Mouse (Mus musculus): ENCODE measurements around the gene Tmtc1. TPM values are rescaled to one million over a fixed set of nuclear protein-coding genes. Genes with fewer than 3 reads are reported as not detected.

Gene Tmtc1
- polyA plus RNA-seq, 1 experiment from 2014 or later, result 1.8 TPM

DNA sequence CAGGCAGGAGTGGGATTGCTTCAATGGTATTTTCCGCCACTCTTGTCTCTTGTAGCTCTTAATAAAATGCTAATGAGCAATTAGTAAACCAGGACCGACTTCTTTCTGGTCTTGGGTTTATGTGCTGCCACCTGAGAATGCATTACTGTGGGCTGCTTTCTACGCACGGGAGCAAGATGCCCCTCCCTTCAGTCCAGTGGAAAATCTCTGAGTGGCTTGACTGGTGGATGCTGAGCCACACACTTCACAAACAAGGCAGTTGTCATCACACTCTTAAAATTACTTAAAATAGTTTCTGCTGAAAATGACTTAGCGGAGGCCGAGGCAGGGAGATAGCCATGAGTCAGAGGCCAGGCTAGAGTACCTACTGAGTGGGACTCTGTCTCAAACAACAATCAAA is 116.1 kb downstream of the Tmtc1 start:
- Histone ChIP-seq H3K36me3 (ENCODE audit: control insufficient read depth, insufficient read depth, low read length) (no peaks in the 10 kb centered on the region), H3K4me2 (ENCODE audit: low read depth, low read length) (no peak overlapping the region), H3K4me3 (ENCODE audit: low read length) (no peak overlapping the region), H3K4me1 (replicated peaks; ENCODE audit: control insufficient read depth, insufficient read depth, low read length) (no peaks in the 10 kb centered on the region), H3K9me3 (ENCODE audit: control insufficient read depth, low read length) (no peaks in the 10 kb centered on the region), H3K27ac (ENCODE audit: low read length) (no peak overlapping the region), H3K9ac (ENCODE audit: low read length) (no peak overlapping the region), H3K27me3 (ENCODE audit: control insufficient read depth, insufficient read depth, low read depth, low read length) (no peaks in the 10 kb centered on the region)
- no peak for ATAC-seq (ENCODE audit: low read depth)
- 72% methylated on average over 6 of the region's 6 CpGs for WGBS

- H3K9me3 ChIP-seq (ENCODE audit: control insufficient read depth, low read length), result no peaks in the 10 kb centered on the region
- H3K4me3 ChIP-seq (ENCODE audit: low read length), result no peak overlapping the region
- peak; percentile 83 for ATAC-seq (ENCODE audit: low read depth)
- no peaks in the 10 kb centered on the region for H3K36me3 ChIP-seq (ENCODE audit: control insufficient read depth, insufficient read depth, low read length)
- H3K4me1 ChIP-seq (replicated peaks; ENCODE audit: control insufficient read depth, insufficient read depth, low read length), result no peaks in the 10 kb centered on the region
- no peaks in the 10 kb centered on the region for H3K27me3 ChIP-seq (ENCODE audit: control insufficient read depth, insufficient read depth, low read depth, low read length)
- no peak overlapping the region for H3K9ac ChIP-seq (ENCODE audit: low read length)
- H3K4me2 ChIP-seq (ENCODE audit: low read depth, low read length), result no peak overlapping the region
- H3K27ac ChIP-seq (ENCODE audit: low read length), result no peak overlapping the region
Observed at GRCm38 (mm10) chr6:148318736-148319135, 125.5 kb downstream of the Tmtc1 start.

- Histone ChIP-seq H3K27ac (ENCODE audit: low read length) (no peak overlapping the region), H3K4me3 (ENCODE audit: low read length) (no peak overlapping the region), H3K36me3 (ENCODE audit: control insufficient read depth, insufficient read depth, low read length) (no peaks in the 10 kb centered on the region), H3K4me1 (replicated peaks; ENCODE audit: control insufficient read depth, insufficient read depth, low read length) (no peaks in the 10 kb centered on the region), H3K9me3 (ENCODE audit: control insufficient read depth, low read length) (no peaks in the 10 kb centered on the region), H3K9ac (ENCODE audit: low read length) (no peak overlapping the region), H3K4me2 (ENCODE audit: low read depth, low read length) (no peak overlapping the region), H3K27me3 (ENCODE audit: control insufficient read depth, insufficient read depth, low read depth, low read length) (no peaks in the 10 kb centered on the region)
- ATAC-seq (ENCODE audit: low read depth), result no peak
- 74% methylated on average over 5 of the region's 5 CpGs for WGBS
Observed at GRCm38 (mm10) chr6:148315571-148316080, 128.6 kb downstream of the Tmtc1 start.

DNA sequence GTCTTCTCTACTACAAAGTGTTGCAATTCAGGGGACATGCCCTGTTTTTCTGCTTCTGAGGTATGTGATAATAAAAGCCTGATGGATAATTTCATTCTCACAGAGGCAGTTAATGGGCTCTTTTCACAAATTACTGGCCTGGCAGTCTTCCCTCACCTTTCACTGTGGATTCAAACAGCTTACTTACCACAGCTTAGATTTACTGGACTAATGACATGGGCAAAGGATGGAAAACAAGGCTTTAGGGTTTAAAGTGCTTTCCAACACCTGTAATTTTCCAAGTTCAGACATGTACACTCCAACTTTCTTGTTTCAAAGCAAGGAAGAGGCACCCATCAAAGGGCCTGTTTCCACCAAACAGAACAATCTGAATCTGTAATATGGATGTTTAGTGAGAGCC is 129.1 kb downstream of the Tmtc1 start:
- H3K4me1 ChIP-seq (replicated peaks; ENCODE audit: control insufficient read depth, insufficient read depth, low read length), result no peaks in the 10 kb centered on the region
- no peak overlapping the region for H3K4me2 ChIP-seq (ENCODE audit: low read depth, low read length)
- H3K36me3 ChIP-seq (ENCODE audit: control insufficient read depth, insufficient read depth, low read length), result no peaks in the 10 kb centered on the region
- no peak overlapping the region for H3K4me3 ChIP-seq (ENCODE audit: low read length)
- ATAC-seq (ENCODE audit: low read depth), result no peak
- no peaks in the 10 kb centered on the region for H3K27me3 ChIP-seq (ENCODE audit: control insufficient read depth, insufficient read depth, low read depth, low read length)
- H3K27ac ChIP-seq (ENCODE audit: low read length), result no peak overlapping the region
- no peaks in the 10 kb centered on the region for H3K9me3 ChIP-seq (ENCODE audit: control insufficient read depth, low read length)
- H3K9ac ChIP-seq (ENCODE audit: low read length), result no peak overlapping the region

DNA sequence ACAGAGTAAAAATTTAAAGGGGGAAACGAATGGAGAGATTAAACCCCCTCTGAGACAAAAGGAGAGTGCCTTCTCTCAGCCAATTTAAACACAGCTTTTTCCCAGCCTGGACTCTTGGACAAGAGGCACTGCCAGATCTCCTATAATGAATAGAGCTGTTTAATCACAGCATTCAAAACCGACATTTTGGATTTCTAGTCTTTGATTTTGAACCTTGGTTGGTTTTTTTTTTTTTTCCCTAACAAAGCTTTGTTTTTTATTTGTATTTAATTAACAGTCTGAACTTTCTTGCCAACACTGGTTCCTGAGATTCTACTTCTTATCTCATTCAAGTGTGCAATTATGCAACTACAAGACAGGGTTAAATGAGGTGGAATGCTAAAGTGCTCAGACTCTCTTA is 133.2 kb downstream of the Tmtc1 start:
- ATAC-seq (ENCODE audit: low read depth), result no peak
- no peaks in the 10 kb centered on the region for H3K9me3 ChIP-seq (ENCODE audit: control insufficient read depth, low read length)
- H3K4me2 ChIP-seq (ENCODE audit: low read depth, low read length), result no peak overlapping the region
- no peak overlapping the region for H3K4me3 ChIP-seq (ENCODE audit: low read length)
- H3K9ac ChIP-seq (ENCODE audit: low read length), result no peak overlapping the region
- H3K4me1 ChIP-seq (replicated peaks; ENCODE audit: control insufficient read depth, insufficient read depth, low read length), result no peaks in the 10 kb centered on the region
- no peak overlapping the region for H3K27ac ChIP-seq (ENCODE audit: low read length)
- H3K36me3 ChIP-seq (ENCODE audit: control insufficient read depth, insufficient read depth, low read length), result no peaks in the 10 kb centered on the region
- 19% methylated on average over 2 of the region's 2 CpGs for WGBS
- H3K27me3 ChIP-seq (ENCODE audit: control insufficient read depth, insufficient read depth, low read depth, low read length), result no peaks in the 10 kb centered on the region

GRCm38 (mm10) chr6:148305821-148306220 is 138.4 kb downstream of the Tmtc1 start:
- Histone ChIP-seq H3K9ac (ENCODE audit: low read length) (no peak overlapping the region), H3K27me3 (ENCODE audit: control insufficient read depth, insufficient read depth, low read depth, low read length) (no peaks in the 10 kb centered on the region), H3K9me3 (ENCODE audit: control insufficient read depth, low read length) (no peaks in the 10 kb centered on the region), H3K36me3 (ENCODE audit: control insufficient read depth, insufficient read depth, low read length) (no peaks in the 10 kb centered on the region), H3K27ac (ENCODE audit: low read length) (no peak overlapping the region), H3K4me2 (ENCODE audit: low read depth, low read length) (no peak overlapping the region), H3K4me1 (replicated peaks; ENCODE audit: control insufficient read depth, insufficient read depth, low read length) (no peaks in the 10 kb centered on the region), H3K4me3 (ENCODE audit: low read length) (no peak overlapping the region)
- WGBS, result 95% methylated on average over 5 of the region's 5 CpGs
- no peak for ATAC-seq (ENCODE audit: low read depth)

GRCm38 (mm10) chr6:148305191-148305590 is 139.0 kb downstream of the Tmtc1 start:
- H3K4me1 ChIP-seq (replicated peaks; ENCODE audit: control insufficient read depth, insufficient read depth, low read length), result no peaks in the 10 kb centered on the region
- H3K9ac ChIP-seq (ENCODE audit: low read length), result no peak overlapping the region
- H3K9me3 ChIP-seq (ENCODE audit: control insufficient read depth, low read length), result no peaks in the 10 kb centered on the region
- no peaks in the 10 kb centered on the region for H3K36me3 ChIP-seq (ENCODE audit: control insufficient read depth, insufficient read depth, low read length)
- no peak for ATAC-seq (ENCODE audit: low read depth)
- H3K4me3 ChIP-seq (ENCODE audit: low read length), result no peak overlapping the region
- H3K27ac ChIP-seq (ENCODE audit: low read length), result no peak overlapping the region
- 70% methylated on average over 3 of the region's 3 CpGs for WGBS
- no peaks in the 10 kb centered on the region for H3K27me3 ChIP-seq (ENCODE audit: control insufficient read depth, insufficient read depth, low read depth, low read length)
- no peak overlapping the region for H3K4me2 ChIP-seq (ENCODE audit: low read depth, low read length)

DNA sequence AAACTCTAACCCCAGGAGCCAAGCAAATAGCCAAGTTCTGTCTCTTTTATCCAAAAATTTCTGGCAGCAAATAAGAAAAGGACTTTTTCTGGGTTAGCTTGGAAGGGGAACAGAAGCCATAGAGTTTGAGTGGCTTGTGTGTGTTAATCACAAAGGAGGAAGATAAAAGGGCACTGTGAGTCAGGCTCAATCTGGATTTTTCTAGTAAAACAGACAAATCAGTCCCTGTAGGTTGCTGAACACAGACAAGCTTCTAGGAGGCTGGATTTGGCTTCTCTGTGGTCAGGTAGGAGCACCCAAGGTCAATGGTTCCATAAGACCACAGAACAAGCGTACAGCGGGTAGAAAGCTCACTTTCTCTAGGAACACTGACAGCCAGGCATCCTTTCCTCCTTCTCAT is 141.9 kb downstream of the Tmtc1 start:
- Histone ChIP-seq H3K27ac (ENCODE audit: low read length) (no peak overlapping the region), H3K9ac (ENCODE audit: low read length) (no peak overlapping the region), H3K4me3 (ENCODE audit: low read length) (no peak overlapping the region), H3K9me3 (ENCODE audit: control insufficient read depth, low read length) (no peaks in the 10 kb centered on the region), H3K4me1 (replicated peaks; ENCODE audit: control insufficient read depth, insufficient read depth, low read length) (no peaks in the 10 kb centered on the region), H3K4me2 (ENCODE audit: low read depth, low read length) (no peak overlapping the region), H3K36me3 (ENCODE audit: control insufficient read depth, insufficient read depth, low read length) (no peaks in the 10 kb centered on the region), H3K27me3 (ENCODE audit: control insufficient read depth, insufficient read depth, low read depth, low read length) (no peaks in the 10 kb centered on the region)
- no peak for ATAC-seq (ENCODE audit: low read depth)
- WGBS, result 78% methylated on average over 2 of the region's 2 CpGs

GRCm38 (mm10) chr6:148297086-148297485 is 147.1 kb downstream of the Tmtc1 start:
- no peak overlapping the region for H3K4me2 ChIP-seq (ENCODE audit: low read depth, low read length)
- H3K4me3 ChIP-seq (ENCODE audit: low read length), result no peak overlapping the region
- H3K9ac ChIP-seq (ENCODE audit: low read length), result no peak overlapping the region
- WGBS, result 43% methylated on average over 4 of the region's 4 CpGs
- no peaks in the 10 kb centered on the region for H3K36me3 ChIP-seq (ENCODE audit: control insufficient read depth, insufficient read depth, low read length)
- no peak for ATAC-seq (ENCODE audit: low read depth)
- no peak overlapping the region for H3K27ac ChIP-seq (ENCODE audit: low read length)
- no peaks in the 10 kb centered on the region for H3K4me1 ChIP-seq (replicated peaks; ENCODE audit: control insufficient read depth, insufficient read depth, low read length)
- no peaks in the 10 kb centered on the region for H3K9me3 ChIP-seq (ENCODE audit: control insufficient read depth, low read length)
- H3K27me3 ChIP-seq (ENCODE audit: control insufficient read depth, insufficient read depth, low read depth, low read length), result no peaks in the 10 kb centered on the region

DNA sequence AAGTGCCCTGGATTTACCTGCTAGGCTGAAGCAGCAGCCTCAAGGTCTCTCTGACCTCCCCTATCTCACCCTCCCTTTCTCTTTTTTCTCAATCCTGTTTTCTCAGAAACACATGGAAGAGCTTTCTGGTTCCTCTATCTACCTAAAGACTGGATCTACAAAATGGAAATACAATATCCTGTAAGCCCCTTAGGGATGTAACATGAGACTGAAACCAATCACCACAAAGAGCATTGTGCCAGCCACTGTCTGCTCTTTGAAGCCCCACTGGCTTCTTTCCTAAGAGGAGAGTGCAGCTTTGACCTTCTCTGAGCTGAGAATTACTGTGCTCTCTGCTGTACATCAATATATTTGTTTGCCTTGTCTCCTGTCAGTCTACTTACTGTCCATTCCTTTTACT is 147.8 kb downstream of the Tmtc1 start:
- Histone ChIP-seq H3K4me3 (ENCODE audit: low read length) (no peak overlapping the region), H3K9ac (ENCODE audit: low read length) (no peak overlapping the region), H3K4me2 (ENCODE audit: low read depth, low read length) (no peak overlapping the region), H3K36me3 (ENCODE audit: control insufficient read depth, insufficient read depth, low read length) (no peaks in the 10 kb centered on the region), H3K4me1 (replicated peaks; ENCODE audit: control insufficient read depth, insufficient read depth, low read length) (no peaks in the 10 kb centered on the region), H3K9me3 (ENCODE audit: control insufficient read depth, low read length) (no peaks in the 10 kb centered on the region), H3K27me3 (ENCODE audit: control insufficient read depth, insufficient read depth, low read depth, low read length) (no peaks in the 10 kb centered on the region), H3K27ac (ENCODE audit: low read length) (no peak overlapping the region)
- ATAC-seq (ENCODE audit: low read depth), result no peak

Data from lung, embryonic 16.5 days (tissue).